Mouse (Mus musculus) granulocyte monocyte progenitor cell, adult 5-6 weeks (primary cell): ENCODE data around the gene Zfp652. TPM values are rescaled to one million over a fixed set of nuclear protein-coding genes. Genes with fewer than 3 reads are reported as not detected.

ENCODE experiments used
- ATAC-seq: replicated peaks from 2 replicates; pipeline ENCODE4 v1.8.0; 2016; ENCODE audit warnings: mild to moderate bottlenecking, moderate TSS enrichment, inconsistent platforms; ENCODE audit not compliant: poor library complexity, severe bottlenecking
- total RNA-seq, 2 experiments: library from RNA; stranded (forward) in 1 of 2; stranded (reverse) in 1 of 2; fragments of 200-712, 200-1000 nt in 1 of 2; fragments of >200 nt in 1 of 2; fragmentation: Nextera tagmentation in 1 of 2; gene quantifications; 2 replicates each; pipeline ENCODE4 v1.2.3; 2014 to 2017

Zfp652 gene
- total RNA-seq, 2 experiments from 2014 or later: 18.5 to 39.4 TPM

DNA sequence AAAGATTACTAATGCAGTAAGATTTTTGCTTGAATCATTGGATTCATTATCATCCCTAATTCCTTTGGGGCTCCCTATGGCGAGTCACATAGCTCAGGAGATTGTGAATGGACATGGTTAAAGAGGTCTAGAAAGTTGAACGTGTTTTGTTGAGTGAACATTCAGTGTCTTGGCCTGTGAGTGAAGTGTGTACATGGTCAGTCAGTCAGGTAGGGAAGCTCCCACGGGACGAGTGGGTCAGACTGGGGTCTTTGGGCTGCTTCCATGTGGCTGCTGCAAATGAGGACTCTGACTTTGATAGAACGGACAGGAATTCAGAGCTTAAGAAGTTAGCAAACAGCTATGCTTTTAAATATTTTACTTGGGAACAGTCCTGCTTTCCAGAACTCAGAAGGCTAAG lies 48.0 kb downstream of the Zfp652 start:
- no peak for ATAC-seq

DNA sequence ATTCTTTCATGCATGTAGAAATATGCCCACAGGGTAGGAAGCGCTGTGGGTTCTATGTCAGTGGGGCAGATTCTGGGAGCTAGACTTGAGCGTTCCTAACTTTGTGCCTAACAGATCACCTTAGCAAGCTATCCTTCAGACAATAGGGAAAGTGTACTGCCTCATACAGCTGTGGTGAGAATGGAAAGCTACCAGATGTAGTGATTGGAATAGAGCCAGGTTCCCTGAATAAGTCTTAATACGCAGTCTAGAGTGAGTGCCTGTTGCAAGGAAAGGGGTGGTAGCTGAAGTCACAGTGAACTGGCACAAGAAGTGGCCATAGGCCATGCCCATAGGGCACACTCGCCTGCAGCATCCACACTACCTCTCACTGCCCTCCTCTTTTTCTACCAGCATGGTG lies 50.5 kb downstream of the Zfp652 start:
- no peak for ATAC-seq

DNA sequence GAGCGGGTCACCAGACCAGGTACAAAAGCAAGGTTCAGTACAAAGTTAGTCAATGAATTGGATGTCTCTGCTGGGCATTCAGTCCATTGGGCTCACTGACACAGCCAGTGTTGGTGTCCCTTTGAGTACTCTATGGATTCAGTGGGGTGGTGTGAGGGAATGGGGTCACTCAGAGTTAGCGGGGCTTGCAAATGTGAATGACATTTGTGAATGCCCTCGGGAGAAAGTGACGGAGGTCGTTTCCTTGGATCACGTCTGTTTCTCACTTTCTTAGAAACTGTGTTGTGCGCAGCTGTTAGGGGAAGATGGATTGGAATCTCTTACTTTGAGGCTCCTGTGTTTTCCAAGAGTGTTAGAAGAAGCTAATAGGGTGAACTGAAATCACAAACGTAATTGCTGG lies 52.3 kb downstream of the Zfp652 start:
- ATAC-seq: no peak

DNA sequence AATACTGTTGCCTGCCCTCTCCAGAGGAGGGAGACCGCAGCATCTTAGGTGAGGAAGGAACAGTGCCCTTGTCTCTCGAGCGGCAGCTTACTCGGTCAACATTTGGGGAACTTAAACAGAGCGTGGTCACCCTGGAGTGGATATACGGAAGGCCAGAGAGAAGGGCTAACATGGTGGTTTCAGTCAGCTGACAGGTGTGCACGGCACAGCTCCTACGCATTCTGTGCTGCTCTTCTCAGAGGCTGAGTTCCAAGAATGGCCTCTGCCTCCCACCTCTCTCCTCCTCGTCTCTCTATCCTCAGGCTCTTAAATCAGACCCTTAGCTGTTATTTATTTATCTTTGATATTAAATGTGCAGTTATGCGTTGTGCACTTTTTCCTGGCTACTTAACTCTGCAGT lies 52.9 kb downstream of the Zfp652 start:
- ATAC-seq: no peak

DNA sequence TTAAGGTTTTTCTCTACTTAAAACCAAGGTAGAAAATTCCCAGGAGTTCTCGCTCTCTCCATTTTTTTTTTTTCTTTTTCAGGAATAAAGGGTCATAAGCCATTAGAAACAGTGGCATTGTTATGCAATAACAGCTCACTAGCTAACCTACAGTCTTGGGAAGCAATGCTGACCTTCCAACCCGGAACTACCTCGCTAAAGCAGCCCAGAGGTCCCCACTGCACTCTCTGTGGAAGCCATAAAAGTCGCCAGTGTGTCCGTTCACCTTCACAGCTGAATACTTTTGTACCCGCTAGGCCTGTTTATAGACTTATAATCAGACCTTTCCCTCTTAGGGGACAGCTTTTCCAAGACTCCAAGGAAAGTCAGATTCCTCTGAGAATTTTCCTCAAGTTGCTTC lies 55.8 kb downstream of the Zfp652 start:
- ATAC-seq: no peak

DNA sequence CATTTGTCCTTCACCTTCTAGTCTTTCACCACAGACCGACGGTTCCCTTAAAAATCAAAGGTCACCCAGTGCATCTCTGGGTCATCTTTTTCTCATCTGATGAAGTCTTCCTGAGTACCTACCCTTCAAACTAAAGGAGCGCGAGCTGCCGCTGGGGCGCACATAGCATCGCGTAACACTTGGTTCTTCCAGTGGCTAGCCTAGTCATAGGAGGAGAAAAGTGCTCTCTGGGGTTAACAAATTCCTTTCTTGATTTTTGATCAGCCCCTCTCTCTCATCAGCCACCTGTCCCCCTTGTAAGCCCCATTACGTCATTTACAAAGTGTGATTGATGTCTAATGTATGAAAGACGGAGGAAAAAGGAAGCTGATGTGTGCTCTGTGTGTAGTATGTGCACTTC lies 56.7 kb downstream of the Zfp652 start:
- ATAC-seq: no peak

DNA sequence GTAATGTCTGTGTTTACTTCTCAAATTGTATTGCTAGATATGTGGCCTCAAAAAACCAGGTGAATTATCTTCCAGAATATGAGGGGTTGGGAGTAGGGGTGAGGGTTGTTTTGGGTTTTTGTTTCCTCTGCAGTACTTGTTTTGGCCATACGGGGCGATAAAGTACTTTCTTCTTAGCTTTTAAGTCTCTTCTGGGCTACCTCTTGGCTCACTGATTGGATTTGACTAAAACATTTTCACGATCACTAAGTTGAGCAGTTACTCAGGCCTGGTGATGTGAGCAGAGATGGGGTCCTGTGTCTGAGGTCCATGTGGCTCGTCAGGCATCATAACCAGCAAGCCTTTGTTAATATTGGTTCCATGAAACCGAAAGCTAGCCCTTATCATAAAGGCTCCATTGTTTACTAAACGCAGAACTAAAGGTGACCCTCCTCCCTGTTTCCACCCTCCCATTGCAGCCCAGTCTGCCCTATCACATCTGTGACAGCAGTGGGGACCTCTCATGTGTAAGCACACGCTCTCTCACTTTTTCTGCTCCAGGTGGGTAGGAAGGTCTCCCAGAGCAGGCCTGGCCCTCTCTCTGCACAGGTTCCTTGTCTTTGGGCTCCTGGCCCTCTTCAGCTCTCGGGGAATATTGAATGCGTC lies 58.4 kb downstream of the Zfp652 start:
- ATAC-seq: no peak

DNA sequence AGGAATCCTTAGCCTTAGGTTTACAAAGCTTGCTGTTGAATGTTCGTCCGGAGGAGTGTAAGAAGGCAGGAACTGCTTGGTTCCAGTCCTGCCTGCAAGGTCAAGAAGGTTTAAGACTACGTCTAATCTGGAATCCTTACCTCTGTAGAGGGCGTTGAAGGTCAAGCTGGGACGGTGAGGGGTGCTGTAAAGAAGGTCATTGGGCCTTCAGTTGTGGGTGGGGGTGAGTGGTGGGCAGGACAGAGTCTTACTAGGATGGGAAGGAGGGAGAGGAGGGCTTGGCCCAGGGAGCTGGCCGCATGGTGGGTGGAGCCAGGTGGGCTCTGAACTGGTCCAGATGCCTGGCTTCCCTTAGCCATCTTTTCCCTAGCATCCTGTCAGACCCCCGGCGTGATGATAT lies 59.2 kb downstream of the Zfp652 start:
- no peak for ATAC-seq

DNA sequence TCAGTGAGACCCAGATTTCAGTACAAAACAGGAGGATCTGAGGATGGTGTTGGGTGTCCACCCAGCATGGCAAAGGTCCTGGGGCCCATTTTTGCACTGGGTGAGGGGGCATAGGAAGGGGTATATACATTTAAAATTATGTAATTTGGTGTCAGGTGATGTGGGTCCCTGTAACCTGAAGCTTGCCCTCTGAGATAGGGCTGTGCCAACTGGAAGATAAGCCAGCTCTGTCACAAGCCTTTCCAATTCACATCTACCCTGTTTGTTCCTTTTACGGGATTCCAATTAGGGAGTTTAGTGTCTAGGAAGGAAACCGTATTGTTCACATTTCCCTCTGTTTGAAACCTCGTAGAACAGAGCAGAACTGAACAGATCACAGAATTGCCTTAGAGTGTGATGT lies 60.8 kb downstream of the Zfp652 start:
- ATAC-seq: no peak

DNA sequence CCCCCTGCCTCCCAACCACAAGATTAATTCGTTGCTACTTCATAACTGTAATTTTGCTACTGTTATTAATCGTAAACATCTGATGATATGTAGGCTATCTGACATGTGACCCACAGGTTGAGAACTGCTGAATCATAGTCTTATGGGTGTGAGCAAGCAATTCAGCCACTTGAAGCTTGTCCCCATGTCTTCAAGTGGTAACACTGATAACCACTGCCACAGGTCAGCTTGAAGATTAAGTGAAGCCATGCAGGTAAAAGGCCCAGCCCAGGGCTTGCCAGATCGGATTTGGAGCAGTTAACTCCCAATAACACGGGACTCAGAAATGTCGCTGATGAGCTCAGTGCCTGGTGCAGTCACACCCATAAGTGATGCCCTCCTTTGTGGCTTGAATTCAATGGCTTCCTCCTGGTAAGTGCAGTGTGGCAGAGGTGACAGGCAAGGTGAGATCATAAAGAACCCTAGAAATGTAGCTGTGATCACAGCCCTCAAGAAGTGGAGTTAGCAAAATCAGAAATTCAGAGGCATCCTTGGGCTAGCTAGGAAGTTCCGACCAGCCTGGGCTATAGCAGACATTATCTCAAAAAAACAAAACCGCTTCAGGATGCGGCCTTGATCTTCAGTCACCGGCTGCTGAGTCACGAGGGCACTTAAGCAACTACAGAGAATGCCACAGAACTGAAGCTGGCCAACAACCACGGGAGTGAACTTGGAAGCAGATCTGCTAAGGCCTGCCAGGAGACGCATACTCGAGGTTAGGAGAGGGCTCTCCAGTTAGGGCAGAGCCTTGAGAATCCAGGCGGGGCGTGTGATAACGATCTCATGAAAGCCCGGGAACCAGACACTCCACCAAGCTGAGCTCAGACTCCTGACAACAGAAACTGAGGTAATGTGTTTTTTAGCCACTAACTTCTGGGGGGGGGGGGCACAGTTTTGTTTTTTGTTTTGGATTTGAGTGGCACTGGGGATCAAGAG lies 65.1 kb downstream of the Zfp652 start:
- ATAC-seq: peak; percentile 81

DNA sequence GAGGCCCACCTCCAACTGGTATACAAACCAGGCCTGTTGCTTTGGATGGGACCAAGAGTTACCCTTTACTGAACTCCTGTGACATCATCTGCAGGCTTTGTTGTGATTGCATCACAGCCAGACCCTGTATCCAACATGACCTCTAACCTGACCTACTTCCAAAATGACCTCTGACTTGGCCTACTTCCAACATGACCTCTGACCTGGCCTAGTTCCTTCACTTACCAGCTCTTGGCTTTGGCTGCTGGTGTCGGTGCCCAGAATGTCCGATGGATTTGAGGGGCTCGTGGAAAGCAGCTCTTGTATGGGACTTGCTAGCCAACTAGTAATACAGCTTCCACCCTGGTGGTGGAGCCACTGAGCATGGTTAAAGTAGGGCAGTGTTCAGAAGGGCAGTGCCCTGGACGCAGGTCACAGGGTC lies 66.4 kb downstream of the Zfp652 start:
- ATAC-seq: peak; percentile 57

DNA sequence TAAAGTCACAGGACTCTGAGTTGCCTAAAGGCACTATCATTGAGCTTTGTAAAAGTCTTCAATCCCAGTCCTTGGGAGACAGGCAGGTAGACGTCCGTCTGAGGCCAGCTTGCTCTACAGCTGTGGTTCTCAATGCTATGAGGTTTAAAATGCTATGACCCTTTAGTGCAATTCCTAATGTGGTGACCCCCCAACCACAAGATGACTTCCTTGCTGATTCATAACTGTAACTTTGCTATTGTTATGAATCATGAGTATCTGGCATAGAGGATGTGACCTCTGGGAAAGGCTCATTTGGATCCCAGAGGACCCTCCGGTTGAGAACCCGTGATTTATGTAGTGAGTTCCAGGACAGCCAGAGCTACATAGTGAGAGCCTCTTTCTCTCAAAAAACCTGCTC lies 66.9 kb downstream of the Zfp652 start:
- ATAC-seq: no peak

DNA sequence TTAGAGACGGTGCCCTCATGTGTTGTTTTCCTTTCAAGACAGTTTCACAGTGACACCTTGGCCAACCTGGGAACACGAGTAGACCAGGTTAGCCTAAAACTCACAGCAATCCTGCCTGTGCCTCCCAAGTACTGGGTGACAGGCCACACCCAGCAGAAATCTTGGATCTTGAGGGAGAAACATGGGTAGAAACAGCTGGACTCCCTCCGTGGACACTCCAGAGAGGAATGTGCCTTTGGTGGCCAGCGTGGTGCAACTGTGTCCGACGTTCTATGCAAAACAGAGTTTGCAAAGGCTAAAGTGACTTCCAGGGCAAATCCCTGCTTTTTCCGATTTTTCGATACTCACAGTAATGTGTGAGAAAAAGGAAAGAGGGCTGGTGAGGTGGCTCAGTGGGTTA lies 68.0 kb downstream of the Zfp652 start:
- ATAC-seq: no peak

DNA sequence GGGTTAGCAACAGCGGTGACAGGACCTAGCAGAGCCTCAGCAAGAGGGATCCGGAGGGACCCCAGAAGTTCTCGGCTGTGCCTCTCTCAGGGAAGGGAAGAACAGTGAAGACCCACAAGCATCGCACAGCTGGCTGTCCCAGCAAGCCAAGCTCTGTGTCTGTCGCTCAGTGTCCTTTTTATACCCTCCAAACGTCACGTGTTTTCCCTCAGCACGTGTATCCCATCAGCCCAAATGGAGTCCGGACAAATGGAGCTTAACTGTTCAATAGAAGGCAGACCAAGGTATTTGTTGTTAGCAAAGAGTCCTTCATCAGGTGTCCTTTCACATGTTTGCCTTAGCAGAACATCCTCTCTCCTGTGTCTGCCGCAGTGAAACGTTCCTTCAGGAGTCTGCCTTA lies 69.1 kb downstream of the Zfp652 start:
- no peak for ATAC-seq

DNA sequence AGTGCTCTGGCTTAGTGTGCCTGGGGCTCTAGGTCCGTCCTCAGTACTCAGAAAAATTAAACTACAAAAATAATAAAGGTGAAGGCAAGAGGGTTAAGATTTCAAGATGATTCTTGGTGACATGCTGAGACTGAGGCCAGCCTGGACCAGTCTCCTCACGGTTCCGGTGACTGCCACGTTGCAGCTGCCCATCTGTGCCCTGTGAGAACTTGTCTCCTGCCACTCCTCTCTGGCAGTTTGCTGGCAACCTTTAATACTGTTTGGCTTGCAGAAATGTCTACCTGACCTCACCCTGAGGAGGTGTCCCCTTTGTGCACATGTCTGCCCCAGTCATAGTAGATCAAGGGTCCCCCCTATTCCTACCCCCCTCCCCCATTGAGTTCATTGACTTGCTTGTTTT lies 71.0 kb downstream of the Zfp652 start:
- no peak for ATAC-seq

DNA sequence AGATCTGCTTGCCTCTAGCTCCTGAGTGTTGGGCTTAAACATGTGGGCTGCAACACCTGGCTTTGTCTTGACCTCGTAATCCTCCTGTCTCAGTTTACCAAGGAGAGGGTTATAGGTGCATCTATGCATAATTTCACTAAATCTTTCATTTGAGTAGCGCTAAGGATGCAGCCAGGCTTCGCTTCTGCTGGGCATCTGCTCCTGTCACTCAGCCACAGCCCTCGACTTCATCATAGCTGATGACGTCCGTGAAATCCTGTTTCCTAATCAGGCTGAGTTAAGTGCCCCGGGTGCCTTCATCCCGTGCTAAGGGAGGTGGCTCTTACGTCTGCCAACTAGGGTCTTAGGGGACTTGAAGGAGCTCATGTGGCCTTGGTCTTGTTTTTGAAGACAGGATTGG lies 71.5 kb downstream of the Zfp652 start:
- ATAC-seq: no peak

DNA sequence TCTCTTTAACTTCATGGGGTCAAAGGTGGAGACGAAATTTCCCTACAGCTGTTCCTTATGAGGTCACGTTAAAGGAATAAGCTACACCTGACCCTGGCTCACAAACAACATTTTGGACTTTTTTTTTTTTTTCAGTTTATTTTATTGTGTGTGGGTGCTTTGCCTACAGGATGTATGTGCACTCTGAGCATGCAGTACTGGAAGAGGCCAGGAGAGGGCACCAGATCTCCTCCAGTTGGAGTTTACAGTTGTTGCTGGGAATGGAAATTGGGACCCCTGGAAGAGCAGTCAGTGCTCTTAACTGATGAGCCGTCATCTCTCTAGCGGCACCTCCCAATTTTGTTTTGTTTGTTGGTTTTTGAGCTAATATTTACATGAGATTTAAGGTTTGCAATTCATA lies 73.2 kb downstream of the Zfp652 start:
- no peak for ATAC-seq

DNA sequence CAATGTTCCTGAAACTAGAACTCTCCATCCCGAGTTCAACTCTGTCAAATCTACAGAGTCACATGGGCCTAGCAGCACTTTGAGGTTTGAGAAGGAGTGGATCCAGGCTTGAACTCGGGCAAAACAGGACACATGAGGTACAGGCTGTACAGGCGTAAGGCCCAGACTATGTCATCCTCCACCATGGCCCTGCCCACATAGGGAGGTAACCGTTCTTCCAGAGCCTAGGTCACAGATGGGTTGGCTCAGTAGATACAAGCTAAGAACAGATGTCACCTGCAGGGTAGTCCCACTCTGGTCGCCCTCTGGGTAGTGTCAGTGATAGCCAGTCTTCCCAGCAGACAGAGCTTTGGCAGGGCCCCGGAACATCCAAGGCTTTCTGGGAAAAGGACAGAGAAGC lies 74.0 kb downstream of the Zfp652 start:
- ATAC-seq: no peak

DNA sequence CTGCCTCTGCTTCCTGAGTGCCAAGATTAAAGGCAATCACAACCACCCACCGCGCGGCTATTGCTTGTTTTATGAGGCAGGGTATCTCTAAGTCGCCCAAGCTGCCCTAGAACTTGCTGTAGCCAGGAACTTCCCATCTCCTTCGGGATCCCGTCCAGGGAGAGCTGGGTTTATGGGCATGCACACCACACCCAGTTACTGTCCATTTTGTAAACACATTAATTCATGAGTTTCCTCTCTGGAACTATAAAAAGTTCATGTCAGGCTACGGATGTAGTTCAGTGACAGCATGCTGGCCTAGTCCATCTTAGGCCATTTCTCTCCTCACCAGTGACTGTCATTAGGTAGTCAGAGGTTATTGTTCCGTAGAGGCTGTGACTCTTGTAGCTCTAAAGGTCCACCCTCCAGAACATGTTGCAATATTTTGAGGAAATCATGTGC lies 77.0 kb downstream of the Zfp652 start:
- peak; percentile 22 for ATAC-seq

DNA sequence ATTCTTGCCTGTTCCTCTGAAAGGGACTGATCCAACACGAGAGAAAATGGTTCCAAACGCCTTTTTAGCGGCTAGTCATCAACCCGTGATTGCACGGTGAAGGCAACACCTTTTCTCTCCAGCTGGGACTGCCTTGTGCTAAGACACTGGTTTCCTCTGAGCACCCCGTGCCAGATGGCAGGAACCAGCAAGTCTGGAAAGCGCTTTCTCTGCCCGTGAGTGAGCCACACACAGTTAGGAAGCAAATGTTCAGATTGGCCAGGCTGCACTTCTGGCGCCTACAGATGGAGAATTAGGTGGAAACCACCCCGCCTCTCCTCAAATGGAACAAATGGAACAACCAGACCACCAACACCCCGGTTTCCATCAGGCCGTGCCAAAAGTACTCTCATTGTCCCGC lies 79.3 kb downstream of the Zfp652 start:
- no peak for ATAC-seq

DNA sequence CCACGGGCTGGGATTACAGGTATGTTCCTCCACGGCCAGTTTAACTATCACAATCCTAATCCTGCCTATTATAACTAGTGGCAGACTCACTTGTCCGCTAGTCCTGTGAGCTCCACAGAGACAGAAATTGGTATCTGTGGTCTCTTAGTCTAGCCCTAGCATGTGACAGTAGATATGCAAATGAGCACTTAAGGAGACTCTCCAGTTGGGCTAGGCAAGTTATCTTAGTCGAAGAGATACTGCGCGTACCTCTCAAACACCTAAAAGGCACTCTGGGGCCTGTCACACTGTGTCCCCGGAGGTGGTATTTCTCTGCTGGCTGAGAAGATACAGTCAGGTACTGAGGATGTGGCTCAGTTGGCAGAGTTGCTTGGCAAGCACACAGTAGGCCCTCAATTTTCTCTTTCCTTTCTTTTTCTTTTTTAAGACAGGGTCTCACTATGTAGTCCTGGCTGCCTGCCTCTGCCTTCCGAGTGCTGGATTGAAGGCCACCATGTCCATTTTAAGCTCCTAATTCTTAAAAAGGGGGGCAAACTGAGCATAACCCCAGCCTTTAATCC lies 80.6 kb downstream of the Zfp652 start:
- ATAC-seq: no peak
